Mouse (Mus musculus): ENCODE measurements around the gene Oxt. TPM values are rescaled to one million over a fixed set of nuclear protein-coding genes. Genes with fewer than 3 reads are reported as not detected.

The Oxt gene
- not detected in 2 replicates for polyA plus RNA-seq (2012)

DNA sequence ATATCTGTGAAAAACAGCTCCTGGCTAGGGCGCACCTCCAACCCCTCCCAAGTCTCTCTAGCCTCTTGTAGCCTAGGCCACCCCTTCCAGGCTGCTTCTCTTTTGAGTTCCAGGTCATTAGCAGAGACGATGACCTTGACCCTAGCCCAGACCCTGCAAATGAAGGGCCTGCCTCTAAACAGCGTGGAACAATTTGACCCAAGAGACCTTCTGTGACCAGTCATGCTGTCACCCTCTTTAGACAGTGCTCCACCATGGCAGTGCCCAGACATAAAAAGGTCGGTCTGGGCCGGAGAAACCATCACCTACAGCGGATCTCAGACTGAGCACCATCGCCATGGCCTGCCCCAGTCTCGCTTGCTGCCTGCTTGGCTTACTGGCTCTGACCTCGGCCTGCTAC is at the start of gene Oxt:
Oxt (plus strand) TSS at position 301 of the 400 bp plus-strand sequence.

DNA sequence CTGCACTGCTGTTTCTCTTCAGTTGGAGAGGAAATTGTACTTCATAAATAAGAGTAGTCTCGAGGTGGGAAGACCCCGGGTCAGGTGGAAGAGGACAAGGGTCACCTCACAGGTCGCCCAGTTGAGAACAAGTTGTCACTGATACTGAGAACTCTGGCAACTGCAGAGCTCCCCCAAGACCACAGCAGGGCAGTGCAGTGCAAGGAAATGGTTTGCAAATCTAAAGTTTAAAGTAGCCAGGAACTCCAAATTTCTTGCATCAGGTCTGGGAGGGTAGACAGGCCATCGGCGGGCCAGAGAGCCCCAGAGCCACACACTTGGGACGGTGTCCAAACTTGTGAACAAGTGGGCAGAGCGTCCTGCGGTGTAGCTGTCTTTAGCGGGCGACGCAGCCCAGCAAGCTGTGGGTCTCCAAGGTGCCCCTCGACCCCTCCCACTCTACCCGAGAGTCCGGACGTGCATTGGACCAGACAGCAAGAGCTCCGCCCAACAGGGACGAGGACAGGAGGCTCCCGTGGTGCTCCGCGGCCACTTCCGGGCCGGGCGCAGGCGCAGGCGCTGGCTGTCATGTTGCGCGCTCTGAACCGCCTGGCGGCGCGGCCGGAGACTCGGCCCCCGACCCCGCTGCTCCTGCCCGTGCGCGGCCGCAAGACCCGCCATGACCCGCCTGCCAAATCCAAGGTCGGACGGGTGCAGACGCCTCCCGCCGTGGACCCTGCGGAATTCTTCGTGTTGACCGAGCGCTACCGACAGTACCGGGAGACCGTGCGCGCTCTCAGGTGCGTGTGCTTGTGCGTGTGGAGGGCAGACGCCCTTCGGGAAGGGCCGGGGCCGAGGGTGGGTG is 12.5 kb upstream of the Oxt start, which contains the start of gene Mrps26:
Mrps26 (plus strand) TSS at position 531 of the 844 bp plus-strand sequence.

DNA sequence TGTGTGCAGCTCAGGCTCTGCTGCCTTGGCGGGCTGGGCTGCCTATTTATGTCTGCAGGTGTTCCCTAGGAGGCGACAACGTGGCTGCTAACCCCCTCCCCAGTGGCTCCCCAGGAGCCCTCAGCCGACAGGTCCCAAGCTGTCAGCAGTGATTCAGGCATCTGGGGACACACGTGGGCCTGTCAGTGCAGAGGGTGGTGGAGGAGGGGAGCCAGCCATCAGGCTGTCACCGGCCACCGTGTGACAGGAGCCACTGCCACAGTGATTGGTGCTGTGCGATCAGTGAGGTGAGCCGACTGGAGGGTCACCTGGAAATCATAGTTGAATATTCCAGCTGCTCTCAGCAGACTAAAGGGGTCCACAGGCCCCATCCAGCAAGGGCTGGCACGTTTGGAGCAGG is 6.6 kb downstream of the Oxt start, which contains the start of gene Avp:
Avp (minus strand) TSS at position 3 of the 400 bp plus-strand sequence.

Other genes starting within 250 kb of the Oxt start
- 0.91 and 2.6 TPM in 2 replicates for gene Cpxm1, start 178.6 kb upstream of the Oxt start, polyA plus RNA-seq (2012)
- not detected in 2 replicates for gene Gm28372, start 170.9 kb upstream of the Oxt start, polyA plus RNA-seq (2012)
- gene 1700020A23Rik, start 170.9 kb upstream of the Oxt start, polyA plus RNA-seq (2012) = not detected in 2 replicates
- gene Tmem239, start 169.7 kb upstream of the Oxt start, polyA plus RNA-seq (2012) = not detected in 2 replicates
- gene Vps16, start 151.8 kb upstream of the Oxt start, polyA plus RNA-seq (2012) = 16.1 and 20.4 TPM in 2 replicates
- 17.7 and 21.0 TPM in 2 replicates for gene Pced1a, start 151.5 kb upstream of the Oxt start, polyA plus RNA-seq (2012)
- 19.4 and 23.3 TPM in 2 replicates for gene Ptpra, start 125.9 kb upstream of the Oxt start, polyA plus RNA-seq (2012)
- gene Mrps26, start 12.4 kb upstream of the Oxt start, polyA plus RNA-seq (2012) = 135 and 170 TPM in 2 replicates
- gene Avp, start 6.4 kb downstream of the Oxt start, polyA plus RNA-seq (2012) = 0.13 TPM in 1 of 2 replicates, not detected in the other
- 0.65 and 0.66 TPM in 2 replicates for gene Fastkd5, start 53.9 kb downstream of the Oxt start, polyA plus RNA-seq (2012)
- 0.86 and 1.3 TPM in 2 replicates for gene Ubox5, start 53.9 kb downstream of the Oxt start, polyA plus RNA-seq (2012)
- 1.6 and 2.8 TPM in 2 replicates for gene Lzts3, start 66.6 kb downstream of the Oxt start, polyA plus RNA-seq (2012)
- gene Ddrgk1, start 88.5 kb downstream of the Oxt start, polyA plus RNA-seq (2012) = 102 and 134 TPM in 2 replicates
- 5.6 and 6.6 TPM in 2 replicates for gene Itpa, start 91.4 kb downstream of the Oxt start, polyA plus RNA-seq (2012)
- 0.20 and 0.22 TPM in 2 replicates for gene Slc4a11, start 121.3 kb downstream of the Oxt start, polyA plus RNA-seq (2012)